Mouse (Mus musculus): ENCODE results near the gene Rps8.

DNA sequence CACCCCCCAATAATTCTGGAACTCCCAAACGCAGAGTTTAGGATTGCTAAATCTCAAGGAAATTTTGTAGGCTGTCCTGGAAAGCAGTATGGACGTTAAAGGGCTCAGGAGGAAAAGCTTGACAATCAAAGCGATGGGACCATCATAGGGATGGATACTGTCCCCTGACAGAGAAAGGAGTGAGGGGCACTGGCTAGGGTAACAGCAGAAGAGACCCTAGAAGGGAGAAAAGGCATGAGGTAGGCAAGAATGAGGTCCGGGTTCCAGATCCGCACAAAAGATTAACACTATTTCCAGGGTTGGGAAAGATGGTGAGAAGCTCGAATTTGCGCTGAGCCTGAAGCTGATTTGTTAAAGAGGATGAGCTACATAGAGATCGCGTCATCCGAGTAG, 36.0 kb downstream of the Rps8 start:
- TF ChIP-seq POLR2A (IDR thresholded peaks at IDR 0.05; ENCODE audit: low read depth, low read length), result no peak
- no peak for TF ChIP-seq EP300 (IDR thresholded peaks at IDR 0.05; ENCODE audit: low read length)
- TF ChIP-seq CTCF (conservative IDR thresholded peaks at IDR 0.05 in 1 of 2, IDR thresholded peaks at IDR 0.05 in 1 of 2; ENCODE audit: low read depth in 2 of 2, low read length in 2 of 2), result no peak
- no peak for TF ChIP-seq ELF1 (IDR thresholded peaks at IDR 0.05; ENCODE audit: low read depth, low read length)
